Mouse (Mus musculus) brain, embryonic 14.5 days (tissue): ENCODE results near the gene Evi2b.

Source experiments
- CTCF ChIP-seq: fragments of 200-500 bp; IDR thresholded peaks from 2 replicates; pipeline ENCODE4 v1.5.1; 2012; ENCODE audit warnings: inconsistent platforms, mild to moderate bottlenecking, moderate library complexity, borderline replicate concordance; ENCODE audit not compliant: insufficient read depth, insufficient read length; ENCODE audit errors: extremely low read depth
- POLR2A ChIP-seq: fragments of 200-500 bp; IDR thresholded peaks from 2 replicates; pipeline ENCODE4 v1.6.1; 2012; ENCODE audit warnings: mild to moderate bottlenecking, inconsistent platforms, borderline replicate concordance; ENCODE audit not compliant: poor library complexity, insufficient read depth, insufficient read length, severe bottlenecking; ENCODE audit errors: extremely low read depth

- TF ChIP-seq POLR2A, result no peak
- no peak for TF ChIP-seq CTCF
These were observed 44.8 kb upstream of the Evi2b start for GRCm38 (mm10) chr11:79568197-79568911.
